Mouse (Mus musculus) granulocyte monocyte progenitor cell, adult 5-6 weeks (primary cell): ENCODE results near the gene Hmgcs1. TPM values are rescaled to one million over a fixed set of nuclear protein-coding genes. Genes with fewer than 3 reads are reported as not detected.
A peak's percentile ranks its signal among the peaks of the same experiment; 100 is the strongest.

Experiments used
- ATAC-seq: replicated peaks from 2 replicates; pipeline ENCODE4 v1.8.0; 2016; ENCODE audit warnings: mild to moderate bottlenecking, moderate TSS enrichment, inconsistent platforms; ENCODE audit not compliant: poor library complexity, severe bottlenecking
- total RNA-seq, 2 experiments: library from RNA; stranded (forward) in 1 of 2; stranded (reverse) in 1 of 2; fragments of 200-712, 200-1000 nt in 1 of 2; fragments of >200 nt in 1 of 2; fragmentation: Nextera tagmentation in 1 of 2; gene quantifications; 2 replicates each; pipeline ENCODE4 v1.2.3; 2014 to 2017

The Hmgcs1 gene
- total RNA-seq, 2 experiments from 2014 or later, result 21.5 to 32.9 TPM

GRCm38 (mm10) chr13:119742711-119743415, 52.7 kb downstream of the Hmgcs1 start:
- peak; percentile 70 for ATAC-seq

GRCm38 (mm10) chr13:119743470-119743869, 53.3 kb downstream of the Hmgcs1 start:
- ATAC-seq, result peak; percentile 74

- no peak for ATAC-seq
Measured at GRCm38 (mm10) chr13:119746930-119747329, 56.8 kb downstream of the Hmgcs1 start.

- peak; percentile 40 for ATAC-seq
Measured at GRCm38 (mm10) chr13:119753859-119754634, 63.9 kb downstream of the Hmgcs1 start.

GRCm38 (mm10) chr13:119754635-119755020, 64.4 kb downstream of the Hmgcs1 start:
- ATAC-seq, result peak; percentile 58

GRCm38 (mm10) chr13:119755141-119755547, 65.0 kb downstream of the Hmgcs1 start:
- ATAC-seq, result peak; percentile 42

GRCm38 (mm10) chr13:119755681-119756471, 65.7 kb downstream of the Hmgcs1 start, which contains the start of gene Nim1k:
Gene Nim1k, minus strand, starts transcription at chr13:119755882.
- peak; percentile 80 for ATAC-seq

GRCm38 (mm10) chr13:119756831-119757230, 66.7 kb downstream of the Hmgcs1 start:
- no peak for ATAC-seq

Other genes with a start within 250 kb of the Hmgcs1 start
- 67.1 and 82.9 TPM in 2 replicates for gene 4833420G17Rik, start 227.6 kb upstream of the Hmgcs1 start, total RNA-seq (2014; fragmentation: Nextera tagmentation)
- gene 4833420G17Rik, start 227.6 kb upstream of the Hmgcs1 start, total RNA-seq (2017), result 46.5 and 57.2 TPM in 2 replicates
- 12.1 and 13.0 TPM in 2 replicates for gene Tmem267, start 202.3 kb upstream of the Hmgcs1 start, total RNA-seq (2014; fragmentation: Nextera tagmentation)
- 4.5 and 6.8 TPM in 2 replicates for gene Tmem267, start 202.3 kb upstream of the Hmgcs1 start, total RNA-seq (2017)
- not detected in 2 replicates for gene 3110070M22Rik, start 202.0 kb upstream of the Hmgcs1 start, total RNA-seq (2014; fragmentation: Nextera tagmentation)
- 0.47 and 1.7 TPM in 2 replicates for gene 3110070M22Rik, start 202.0 kb upstream of the Hmgcs1 start, total RNA-seq (2017)
- gene Ccl28, start 66.6 kb upstream of the Hmgcs1 start, total RNA-seq (2014; fragmentation: Nextera tagmentation), result 0.94 TPM in 1 of 2 replicates, not detected in the other
- gene Ccl28, start 66.6 kb upstream of the Hmgcs1 start, total RNA-seq (2017), result 0.26 TPM in 1 of 2 replicates, not detected in the other
- gene Nim1k, start 65.5 kb downstream of the Hmgcs1 start, total RNA-seq (2014; fragmentation: Nextera tagmentation), result 0.30 and 0.83 TPM in 2 replicates
- 0.26 and 0.88 TPM in 2 replicates for gene Nim1k, start 65.5 kb downstream of the Hmgcs1 start, total RNA-seq (2017)
- 49.3 and 60.3 TPM in 2 replicates for gene Zfp131, start 100.5 kb downstream of the Hmgcs1 start, total RNA-seq (2014; fragmentation: Nextera tagmentation)
- gene Zfp131, start 100.5 kb downstream of the Hmgcs1 start, total RNA-seq (2017), result 64.4 and 64.8 TPM in 2 replicates
- gene AF067063, start 139.8 kb downstream of the Hmgcs1 start, total RNA-seq (2014; fragmentation: Nextera tagmentation), result not detected in 2 replicates
- not detected in 2 replicates for gene AF067063, start 139.8 kb downstream of the Hmgcs1 start, total RNA-seq (2017)
- not detected in 2 replicates for gene D13Ertd608e, start 145.6 kb downstream of the Hmgcs1 start, total RNA-seq (2014; fragmentation: Nextera tagmentation)
- gene D13Ertd608e, start 145.6 kb downstream of the Hmgcs1 start, total RNA-seq (2017), result not detected in 2 replicates
- not detected in 2 replicates for gene Tcstv1, start 204.4 kb downstream of the Hmgcs1 start, total RNA-seq (2014; fragmentation: Nextera tagmentation)
- gene Tcstv1, start 204.4 kb downstream of the Hmgcs1 start, total RNA-seq (2017), result not detected in 2 replicates
- gene Gm21761, start 238.9 kb downstream of the Hmgcs1 start, total RNA-seq (2014; fragmentation: Nextera tagmentation), result not detected in 2 replicates
- gene Gm21761, start 238.9 kb downstream of the Hmgcs1 start, total RNA-seq (2017), result not detected in 2 replicates